Mouse (Mus musculus) 416B (cell line): ENCODE measurements at regions not wholly inside any gene's neighbourhood (a gene's known extent, or its start where the extent isn't known, plus 50 kb on each side); places are given as distances from the start of the nearest gene placed in this dataset.

Experiments
- DNase-seq: peaks from one replicate; pipeline ENCODE4 v3.0.0; 2011; ENCODE audit warnings: low read depth

- DNase-seq, result no peak
Measured at GRCm38 (mm10) chr7:111134496-111134895, 51.7 kb upstream of the Eif4g2 start.
